Mouse (Mus musculus) liver, adult 2 months (tissue): ENCODE measurements around the gene AI837181.

Source experiments
- CTCF ChIP-seq: fragments of 200-500 bp; IDR thresholded peaks from 2 replicates; pipeline ENCODE4 v1.5.1; 2011; ENCODE audit warnings: low read depth, low read length, control low read depth
- POLR2A ChIP-seq: fragments of 200-500 bp; IDR thresholded peaks from 2 replicates; pipeline ENCODE4 v1.6.1; 2011; ENCODE audit warnings: low read length, control low read depth; ENCODE audit not compliant: insufficient read depth; ENCODE audit errors: extremely low read depth

- TF ChIP-seq CTCF (no peak), POLR2A (no peak)
Measured at GRCm38 (mm10) chr19:5409068-5409467, 15.9 kb upstream of the AI837181 start.
